Mouse (Mus musculus): Measurements from ENCODE around the gene Scn2b. TPM values are rescaled to one million over a fixed set of nuclear protein-coding genes. Genes with fewer than 3 reads are reported as not detected.

The Scn2b gene
- polyA plus RNA-seq, 1 experiment, result 9.8 TPM

DNA sequence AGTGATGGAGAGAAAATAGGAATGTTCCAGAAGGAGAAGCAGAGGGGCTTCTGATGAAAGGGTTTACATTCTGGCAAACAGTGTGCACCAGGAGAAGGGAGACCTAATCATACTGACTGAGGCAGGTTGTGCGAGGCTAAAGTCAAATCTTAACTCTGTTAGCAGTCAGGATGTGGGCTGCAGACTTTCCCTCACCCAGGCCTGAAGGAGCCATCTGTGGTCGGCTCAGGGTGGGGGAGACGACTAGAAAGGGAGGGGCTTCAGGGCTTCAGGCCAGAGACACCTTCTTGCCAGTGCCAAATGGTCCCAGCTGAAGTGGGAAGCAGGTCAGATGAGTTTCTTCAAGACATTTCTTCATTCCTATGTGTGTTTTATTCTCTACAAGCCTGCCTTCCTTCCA lies 19.2 kb upstream of the Scn2b start:
- Histone ChIP-seq H3K27me3 (ENCODE audit: control insufficient read depth, insufficient read depth, low read length) (no peaks in the 10 kb centered on the region), H3K4me1 (replicated peaks; ENCODE audit: control insufficient read depth, insufficient read depth, low read length) (peaks cover 35% of the 10 kb centered on the region), H3K36me3 (ENCODE audit: control insufficient read depth, insufficient read depth, low read length) (no peaks in the 10 kb centered on the region), H3K4me3 (ENCODE audit: control insufficient read depth, insufficient read depth, low read length) (no peak overlapping the region), H3K27ac (ENCODE audit: control insufficient read depth, insufficient read depth, low read length) (no peak overlapping the region)
- WGBS, result 8% methylated on average over 3 of the region's 3 CpGs
- TF ChIP-seq CTCF (IDR thresholded peaks at IDR 0.05; ENCODE audit: borderline replicate concordance, control insufficient read depth, extremely low read depth, insufficient read depth, low read length, poor library complexity) (no peak), POLR2A (IDR thresholded peaks at IDR 0.05; ENCODE audit: control insufficient read depth, extremely low read depth, insufficient read depth, low read length, poor library complexity) (no peak)
- DNase-seq, result peak; percentile 61

DNA sequence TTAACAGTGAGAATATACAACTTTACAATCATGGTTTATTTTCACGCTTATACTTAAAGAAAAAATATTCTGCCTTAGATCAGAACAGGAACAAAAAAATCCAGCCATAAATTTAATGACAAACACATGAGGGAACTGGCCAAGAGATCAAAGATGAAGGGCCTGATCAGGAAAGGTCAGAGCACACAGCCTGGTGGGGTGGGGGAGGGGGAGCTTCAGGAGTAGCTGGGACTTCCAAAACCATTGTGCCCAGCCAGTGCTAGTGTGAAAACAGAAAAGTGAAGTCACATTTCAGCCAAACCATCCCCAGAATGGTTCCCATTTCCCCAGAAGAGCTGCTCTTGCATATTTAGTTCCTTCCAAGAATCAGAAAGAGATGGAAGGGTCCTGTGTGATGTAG lies 15.1 kb upstream of the Scn2b start:
- TF ChIP-seq CTCF (IDR thresholded peaks at IDR 0.05; ENCODE audit: borderline replicate concordance, control insufficient read depth, extremely low read depth, insufficient read depth, low read length, poor library complexity) (no peak), POLR2A (IDR thresholded peaks at IDR 0.05; ENCODE audit: control insufficient read depth, extremely low read depth, insufficient read depth, low read length, poor library complexity) (no peak)
- WGBS, result 98% methylated on average over 1 of the region's 1 CpGs
- no peaks in the 10 kb centered on the region for H3K27me3 ChIP-seq (ENCODE audit: control insufficient read depth, insufficient read depth, low read length)
- no peaks in the 10 kb centered on the region for H3K36me3 ChIP-seq (ENCODE audit: control insufficient read depth, insufficient read depth, low read length)
- peaks cover 28% of the 10 kb centered on the region for H3K4me1 ChIP-seq (replicated peaks; ENCODE audit: control insufficient read depth, insufficient read depth, low read length)
- H3K27ac ChIP-seq (ENCODE audit: control insufficient read depth, insufficient read depth, low read length), result no peak overlapping the region
- no peak for DNase-seq
- H3K4me3 ChIP-seq (ENCODE audit: control insufficient read depth, insufficient read depth, low read length), result no peak overlapping the region

DNA sequence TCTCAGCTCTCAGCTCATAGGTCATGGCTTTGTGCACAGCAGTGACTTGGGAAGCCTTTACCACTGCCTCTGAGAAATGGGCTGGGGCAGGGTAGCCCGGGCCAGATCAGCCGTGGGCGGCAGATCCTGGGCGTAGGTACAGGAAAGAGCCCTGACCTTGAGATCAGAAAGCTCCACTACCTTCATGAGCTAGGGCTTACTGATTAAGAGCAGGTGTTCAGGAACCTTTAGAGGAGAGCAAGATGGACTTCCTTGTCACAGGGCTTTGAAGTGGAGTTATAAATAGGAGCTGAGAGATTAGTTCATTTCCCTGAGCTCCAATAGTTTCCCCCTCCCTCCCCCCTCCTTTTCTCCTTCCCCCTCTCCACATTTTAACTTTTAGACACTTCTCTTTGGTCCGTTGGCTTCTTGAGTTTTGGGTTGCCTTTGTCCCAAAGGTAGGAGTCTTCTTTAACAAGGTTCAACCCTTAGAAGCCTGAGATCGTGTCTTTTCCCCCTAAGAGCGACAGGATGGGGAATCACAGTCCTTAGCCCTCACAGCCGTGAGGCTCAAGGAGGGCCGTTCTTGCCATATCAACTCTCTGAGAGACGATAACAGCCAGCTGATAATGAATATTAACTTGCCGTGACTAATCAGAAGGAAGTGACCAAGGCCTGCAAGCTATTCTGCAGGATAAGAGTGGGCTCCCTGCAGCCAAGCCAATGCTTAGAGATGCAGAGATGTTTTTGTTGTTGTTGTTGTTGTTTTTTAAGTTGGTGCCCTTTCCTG lies 14.2 kb upstream of the Scn2b start:
- H3K27me3 ChIP-seq (ENCODE audit: control insufficient read depth, insufficient read depth, low read length), result no peaks in the 10 kb centered on the region
- no peak for TF ChIP-seq POLR2A (IDR thresholded peaks at IDR 0.05; ENCODE audit: control insufficient read depth, extremely low read depth, insufficient read depth, low read length, poor library complexity)
- no peak for TF ChIP-seq CTCF (IDR thresholded peaks at IDR 0.05; ENCODE audit: borderline replicate concordance, control insufficient read depth, extremely low read depth, insufficient read depth, low read length, poor library complexity)
- peaks cover 19% of the 10 kb centered on the region for H3K4me1 ChIP-seq (replicated peaks; ENCODE audit: control insufficient read depth, insufficient read depth, low read length)
- no peaks in the 10 kb centered on the region for H3K36me3 ChIP-seq (ENCODE audit: control insufficient read depth, insufficient read depth, low read length)
- DNase-seq, result no peak
- whole genome bisulfite sequencing, result 75% methylated on average over 11 of the region's 11 CpGs
- no peak overlapping the region for H3K4me3 ChIP-seq (ENCODE audit: control insufficient read depth, insufficient read depth, low read length)
- H3K27ac ChIP-seq (ENCODE audit: control insufficient read depth, insufficient read depth, low read length), result no peak overlapping the region

DNA sequence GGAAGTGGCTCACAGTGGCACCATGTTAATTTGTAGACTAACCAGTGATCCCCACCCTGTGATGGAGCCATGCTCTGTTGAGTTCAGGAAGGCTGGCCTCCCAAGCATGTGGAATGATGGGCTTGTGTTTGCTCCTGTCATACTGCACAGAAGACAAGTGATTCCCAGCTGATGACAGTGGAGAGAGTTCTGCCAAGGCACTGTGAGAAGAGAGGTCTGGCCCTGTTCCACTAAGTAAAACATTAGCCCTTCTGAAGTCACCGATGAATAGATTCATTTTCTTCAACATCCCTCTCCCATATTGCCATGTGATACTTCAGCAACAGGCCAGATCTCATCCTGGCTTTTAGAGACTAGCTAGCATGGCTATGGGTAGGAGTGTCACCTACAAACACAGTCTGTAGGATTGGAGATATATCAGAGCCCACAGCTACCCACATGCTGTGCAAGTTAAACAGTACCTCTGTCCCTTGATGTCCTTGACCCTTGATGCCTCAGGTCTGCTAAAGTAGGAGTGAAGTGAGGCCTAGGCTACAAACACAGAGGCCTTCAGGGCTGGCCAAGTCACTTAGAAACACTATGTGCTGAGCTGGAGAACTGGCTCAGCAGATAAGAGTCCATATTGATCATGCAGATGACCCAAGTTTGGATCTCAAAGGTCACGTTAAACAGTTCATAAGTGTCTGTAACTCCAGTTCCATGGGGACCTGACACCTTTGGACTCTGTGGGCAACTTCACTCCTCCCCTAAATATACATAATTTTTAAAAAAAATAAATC lies 11.8 kb upstream of the Scn2b start:
- Histone ChIP-seq H3K27ac (ENCODE audit: control insufficient read depth, insufficient read depth, low read length) (no peak overlapping the region), H3K27me3 (ENCODE audit: control insufficient read depth, insufficient read depth, low read length) (no peaks in the 10 kb centered on the region), H3K36me3 (ENCODE audit: control insufficient read depth, insufficient read depth, low read length) (no peaks in the 10 kb centered on the region), H3K4me1 (replicated peaks; ENCODE audit: control insufficient read depth, insufficient read depth, low read length) (peaks cover 7% of the 10 kb centered on the region), H3K4me3 (ENCODE audit: control insufficient read depth, insufficient read depth, low read length) (no peak overlapping the region)
- no peak for DNase-seq
- WGBS, result 98% methylated on average over 2 of the region's 2 CpGs
- TF ChIP-seq POLR2A (IDR thresholded peaks at IDR 0.05; ENCODE audit: control insufficient read depth, extremely low read depth, insufficient read depth, low read length, poor library complexity) (no peak), CTCF (IDR thresholded peaks at IDR 0.05; ENCODE audit: borderline replicate concordance, control insufficient read depth, extremely low read depth, insufficient read depth, low read length, poor library complexity) (no peak)

DNA sequence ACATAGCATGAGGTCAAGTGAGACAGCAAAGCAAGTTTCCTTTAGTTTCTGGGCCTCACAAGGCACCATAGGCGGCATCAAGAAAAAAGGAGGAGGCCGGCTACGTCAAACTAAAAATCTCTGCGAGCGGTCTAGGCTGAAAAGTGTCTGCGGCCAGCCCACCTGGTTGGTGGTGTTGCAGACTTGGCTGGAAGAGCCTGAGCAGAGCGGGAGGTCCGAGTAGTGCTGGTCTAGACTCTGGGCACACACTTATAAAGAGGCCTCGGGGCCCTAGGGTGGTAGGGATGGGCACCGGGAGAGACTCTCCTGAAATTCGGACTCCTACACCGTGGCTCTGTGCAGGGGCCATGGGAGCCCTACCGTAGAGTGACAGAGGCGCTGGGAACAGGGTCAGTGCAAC lies 1.9 kb upstream of the Scn2b start:
- no peak overlapping the region for H3K27ac ChIP-seq (ENCODE audit: control insufficient read depth, insufficient read depth, low read length)
- no peak for DNase-seq
- WGBS, result 57% methylated on average over 14 of the region's 14 CpGs
- no peak for TF ChIP-seq CTCF (IDR thresholded peaks at IDR 0.05; ENCODE audit: borderline replicate concordance, control insufficient read depth, extremely low read depth, insufficient read depth, low read length, poor library complexity)
- no peak for TF ChIP-seq POLR2A (IDR thresholded peaks at IDR 0.05; ENCODE audit: control insufficient read depth, extremely low read depth, insufficient read depth, low read length, poor library complexity)
- no peaks in the 10 kb centered on the region for H3K36me3 ChIP-seq (ENCODE audit: control insufficient read depth, insufficient read depth, low read length)
- H3K4me3 ChIP-seq (ENCODE audit: control insufficient read depth, insufficient read depth, low read length), result no peak overlapping the region
- H3K4me1 ChIP-seq (replicated peaks; ENCODE audit: control insufficient read depth, insufficient read depth, low read length), result peaks cover 42% of the 10 kb centered on the region
- H3K27me3 ChIP-seq (ENCODE audit: control insufficient read depth, insufficient read depth, low read length), result no peaks in the 10 kb centered on the region

DNA sequence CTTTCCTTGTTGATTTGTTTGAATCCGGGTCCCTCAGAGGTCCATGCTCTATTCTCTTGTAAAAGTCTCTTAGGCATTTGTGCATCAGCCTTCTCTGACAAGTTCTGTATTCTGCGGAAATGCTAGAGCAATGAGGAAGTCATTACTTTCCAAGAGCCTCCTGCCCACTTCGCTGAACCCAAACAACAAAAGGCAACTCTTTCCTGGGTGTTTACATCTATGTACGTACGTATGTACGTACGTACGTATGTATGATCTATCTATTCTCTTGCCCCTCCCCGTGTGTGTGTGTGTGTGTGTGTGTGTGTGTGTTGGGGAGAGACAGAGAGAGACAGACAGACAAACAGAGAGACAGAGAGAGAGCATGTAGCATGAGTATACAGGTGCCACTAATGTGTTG lies 763 bp upstream of the Scn2b start:
- Histone ChIP-seq H3K36me3 (ENCODE audit: control insufficient read depth, insufficient read depth, low read length) (no peaks in the 10 kb centered on the region), H3K4me3 (ENCODE audit: control insufficient read depth, insufficient read depth, low read length) (no peak overlapping the region), H3K27me3 (ENCODE audit: control insufficient read depth, insufficient read depth, low read length) (no peaks in the 10 kb centered on the region), H3K4me1 (replicated peaks; ENCODE audit: control insufficient read depth, insufficient read depth, low read length) (peaks cover 51% of the 10 kb centered on the region), H3K27ac (ENCODE audit: control insufficient read depth, insufficient read depth, low read length) (peak overlapping the region; percentile 62)
- DNase-seq, result no peak
- 23% methylated on average over 9 of the region's 9 CpGs for WGBS
- TF ChIP-seq POLR2A (IDR thresholded peaks at IDR 0.05; ENCODE audit: control insufficient read depth, extremely low read depth, insufficient read depth, low read length, poor library complexity), result no peak
